Mouse (Mus musculus) CH12.LX (cell line): Measurements from ENCODE around the gene Mn1. TPM values are rescaled to one million over a fixed set of nuclear protein-coding genes. Genes with fewer than 3 reads are reported as not detected.

Experiments used
- DNase-seq: peaks from one replicate; pipeline ENCODE4 v3.0.0-alpha.2; 2013; ENCODE audit errors: extremely low read depth
- H3K27ac ChIP-seq: 2 replicates; pipeline ENCODE4 v1.5.1; 2012; ENCODE audit warnings: low read depth, mild to moderate bottlenecking, control low read depth, moderate library complexity; ENCODE audit not compliant: insufficient read depth
- H3K27me3 ChIP-seq: replicated peaks from 2 replicates; pipeline ENCODE3; 2012; ENCODE audit warnings: inconsistent platforms
- H3K36me3 ChIP-seq, 2 experiments: replicated peaks in 1 of 2; 2 replicates each; pipeline versions ENCODE3 to v1.6.1; 2012; ENCODE audit warnings: inconsistent platforms in 1 of 2, low read length in 1 of 2, mild to moderate bottlenecking in 1 of 2, mixed read lengths in 1 of 2, moderate library complexity in 1 of 2; ENCODE audit not compliant: control insufficient read depth in 1 of 2, insufficient read depth in 1 of 2
- H3K4me1 ChIP-seq, 2 experiments: 2 replicates each; pipeline ENCODE4 v1.6.1; 2012; ENCODE audit warnings: inconsistent platforms in 1 of 2, moderate library complexity in 1 of 2; ENCODE audit not compliant: insufficient read depth in 2 of 2, control insufficient read depth in 1 of 2
- H3K4me2 ChIP-seq: 2 replicates; pipeline ENCODE4 v1.6.1; 2012; ENCODE audit warnings: low read depth, mild to moderate bottlenecking, control low read depth; ENCODE audit not compliant: poor library complexity, insufficient read depth, severe bottlenecking
- H3K4me3 ChIP-seq, 3 experiments: fragments of 150-350 bp in 1 of 3; sonication (generic) in 1 of 3; replicated peaks in 1 of 3; 2 replicates each; pipeline versions ENCODE3 to v1.5.1; 2011 to 2012; ENCODE audit warnings: low read depth in 2 of 3, low read length in 2 of 3, mild to moderate bottlenecking in 2 of 3, moderate library complexity in 2 of 3, control low read depth in 1 of 3, improper control_type of control experiment in 1 of 3, inconsistent platforms in 1 of 3, mixed read lengths in 1 of 3; ENCODE audit not compliant: poor library complexity in 1 of 3
- H3K79me2 ChIP-seq: replicated peaks from 2 replicates; pipeline ENCODE4 v1.6.1; 2012; ENCODE audit warnings: mild to moderate bottlenecking, moderate library complexity; ENCODE audit not compliant: control insufficient read depth, poor library complexity, insufficient read depth, severe bottlenecking; ENCODE audit errors: extremely low read depth
- H3K9ac ChIP-seq: 2 replicates; pipeline ENCODE4 v1.6.1; 2012; ENCODE audit warnings: low read depth, mild to moderate bottlenecking, control low read depth, moderate library complexity; ENCODE audit not compliant: insufficient read depth
- H3K9me3 ChIP-seq: replicated peaks from 2 replicates; pipeline ENCODE3; 2012; ENCODE audit warnings: low read length, inconsistent platforms, mixed read lengths
- BHLHE40 ChIP-seq: IDR thresholded peaks from 2 replicates; pipeline ENCODE4 v1.6.1; 2011; ENCODE audit warnings: mild to moderate bottlenecking, low read depth, low read length, improper control_type of control experiment
- CTCF ChIP-seq, 2 experiments: IDR thresholded peaks in 1 of 2; conservative IDR thresholded peaks in 1 of 2; 2 replicates each; pipeline ENCODE4 v1.5.1; 2011 to 2012; ENCODE audit warnings: low read depth in 2 of 2, low read length in 2 of 2, improper control_type of control experiment in 1 of 2, inconsistent platforms in 1 of 2, mild to moderate bottlenecking in 1 of 2, moderate library complexity in 1 of 2
- ELF1 ChIP-seq: IDR thresholded peaks from 2 replicates; pipeline ENCODE4 v1.6.1; 2014; ENCODE audit warnings: low read depth, mild to moderate bottlenecking, inconsistent platforms, low read length, improper control_type of control experiment
- JUN ChIP-seq: IDR thresholded peaks from 2 replicates; pipeline ENCODE4 v1.6.1; 2011; ENCODE audit warnings: low read depth, mild to moderate bottlenecking, low read length, improper control_type of control experiment, moderate library complexity; ENCODE audit not compliant: insufficient read depth
- KAT2A ChIP-seq: IDR thresholded peaks from 2 replicates; pipeline ENCODE4 v1.6.1; 2012; ENCODE audit warnings: low read length, improper control_type of control experiment, inconsistent platforms; ENCODE audit not compliant: insufficient replicate concordance
- MEF2A ChIP-seq: IDR thresholded peaks from 2 replicates; pipeline ENCODE4 v1.6.1; 2014; ENCODE audit warnings: low read depth, mild to moderate bottlenecking, inconsistent platforms, low read length, improper control_type of control experiment, borderline replicate concordance
- MYC ChIP-seq: IDR thresholded peaks from 2 replicates; pipeline ENCODE4 v1.6.1; 2011; ENCODE audit warnings: low read depth, mild to moderate bottlenecking, improper control_type of control experiment, low read length
- NELFE ChIP-seq: IDR thresholded peaks from 2 replicates; pipeline ENCODE4 v1.6.1; 2011; ENCODE audit warnings: low read depth, low read length, improper control_type of control experiment
- NRF1 ChIP-seq: IDR thresholded peaks from 2 replicates; pipeline ENCODE4 v1.6.1; 2014; ENCODE audit warnings: low read depth, mild to moderate bottlenecking, inconsistent platforms, low read length, improper control_type of control experiment, moderate library complexity
- RAD21 ChIP-seq: IDR thresholded peaks from 2 replicates; pipeline ENCODE4 v1.6.1; 2011; ENCODE audit warnings: low read depth, mild to moderate bottlenecking, low read length, improper control_type of control experiment, moderate library complexity
- RCOR1 ChIP-seq: conservative IDR thresholded peaks from 2 replicates; pipeline ENCODE4 v1.6.1; 2012; ENCODE audit warnings: low read depth, mild to moderate bottlenecking, inconsistent platforms, low read length, improper control_type of control experiment
- SMC3 ChIP-seq: IDR thresholded peaks from 2 replicates; pipeline ENCODE4 v1.6.1; 2011; ENCODE audit warnings: low read depth, low read length, improper control_type of control experiment
- TCF12 ChIP-seq: IDR thresholded peaks from 2 replicates; pipeline ENCODE4 v1.6.1; 2014; ENCODE audit warnings: low read depth, mild to moderate bottlenecking, inconsistent platforms, low read length, improper control_type of control experiment
- UBTF ChIP-seq: IDR thresholded peaks from 2 replicates; pipeline ENCODE4 v1.6.1; 2012; ENCODE audit warnings: low read depth, mild to moderate bottlenecking, inconsistent platforms, low read length, improper control_type of control experiment, moderate library complexity
- USF1 ChIP-seq: IDR thresholded peaks from 2 replicates; pipeline ENCODE4 v1.6.1; 2014; ENCODE audit warnings: low read depth, mild to moderate bottlenecking, inconsistent platforms, low read length, improper control_type of control experiment
- USF2 ChIP-seq: conservative IDR thresholded peaks from 2 replicates; pipeline ENCODE4 v1.6.1; 2011; ENCODE audit warnings: low read depth, low read length, improper control_type of control experiment
- dilution Hi-C: fragments of 300-500 bp; cut with MboI; formaldehyde crosslinking; loops from 2 replicates; pipeline ENCODE4 v1.14.3; 2020; ENCODE audit warnings: low sequenced_read_pairs; ENCODE audit not compliant: extremely low pct_unique_long_range_greater_than_20kb, extremely low pct_ligation_motif_present
- in situ Hi-C: fragments of 300-500 bp; cut with MboI; formaldehyde crosslinking; loops from 3 replicates; pipeline ENCODE4 v1.14.3; 2019; ENCODE audit warnings: low sequenced_read_pairs, low pct_ligation_motif_present, low pct_unique_long_range_greater_than_20kb, mixed read lengths
- polyA plus RNA-seq: library from polyadenylated mRNA; unstranded; fragments of >175 nt; gene quantifications from 2 replicates; pipeline ENCODE4 v1.2.1, GENCODE M21; 2012; ENCODE audit warnings: low read depth; ENCODE audit not compliant: insufficient read length
- total RNA-seq, 2 experiments: library from RNA; depleted of rRNA; stranded (reverse); fragments of 300-350 nt in 1 of 2; fragments of >200 nt in 1 of 2; gene quantifications; 2 replicates each; pipeline ENCODE4 v1.2.3; 2012 to 2014

Mn1 gene
- total and polyA plus RNA-seq, 3 experiments, result not detected

- H3K4me1 ChIP-seq, result no peaks in the 10 kb centered on the region
- no peak overlapping the region for H3K4me2 ChIP-seq
- dilution Hi-C loops (no loop called here), in situ Hi-C loops (no loop called here)
- H3K4me3 ChIP-seq, result no peak overlapping the region
- peaks cover 52% of the 10 kb centered on the region for H3K27me3 ChIP-seq
- no peak overlapping the region for H3K27ac ChIP-seq
- no peaks in the 10 kb centered on the region for H3K9me3 ChIP-seq
- no peak for DNase-seq
- no peaks in the 10 kb centered on the region for H3K36me3 ChIP-seq
- H3K79me2 ChIP-seq, result no peaks in the 10 kb centered on the region
- TF ChIP-seq RCOR1 (no peak), MYC (no peak), KAT2A (no peak), CTCF (conservative IDR thresholded peaks at IDR 0.05 in 1 of 2, IDR thresholded peaks at IDR 0.05 in 1 of 2; ENCODE audit: low read depth in 2 of 2, low read length in 2 of 2) (no peak), ELF1 (no peak)
- H3K9ac ChIP-seq, result no peak overlapping the region
Measured at GRCm38 (mm10) chr5:111410665-111411064, 6.5 kb upstream of the Mn1 start.

GRCm38 (mm10) chr5:111414192-111414591 is 3.0 kb upstream of the Mn1 start:
- Histone ChIP-seq H3K9ac (no peak overlapping the region), H3K4me2 (no peak overlapping the region), H3K4me3 (no peak overlapping the region), H3K79me2 (no peaks in the 10 kb centered on the region), H3K9me3 (peaks cover 29% of the 10 kb centered on the region), H3K27ac (no peak overlapping the region), H3K27me3 (peaks cover 32% of the 10 kb centered on the region), H3K4me1 (no peaks in the 10 kb centered on the region), H3K36me3 (no peaks in the 10 kb centered on the region)
- DNase-seq, result peak; percentile 14
- in situ Hi-C loops (no loop called here), dilution Hi-C loops (no loop called here)
- TF ChIP-seq USF2 (no peak), CTCF (conservative IDR thresholded peaks at IDR 0.05 in 1 of 2, IDR thresholded peaks at IDR 0.05 in 1 of 2; ENCODE audit: low read depth in 2 of 2, low read length in 2 of 2) (peak in 1 of 2 experiments; percentile 46; a peak in 2 of 4 replicates), UBTF (no peak), SMC3 (peak; percentile 30), KAT2A (no peak), NRF1 (no peak), NELFE (no peak), JUN (no peak), TCF12 (no peak), MEF2A (no peak), BHLHE40 (no peak), RAD21 (peak; percentile 52), USF1 (no peak)
